Mouse (Mus musculus): Measurements from ENCODE around the gene Tnni1. TPM values are rescaled to one million over a fixed set of nuclear protein-coding genes. Genes with fewer than 3 reads are reported as not detected.

Gene Tnni1
- polyA plus RNA-seq, 1 experiment from 2014 or later = 1.3 TPM

GRCm38 (mm10) chr1:135757287-135757686, 21.9 kb upstream of the Tnni1 start:
- H3K4me1 ChIP-seq = no peaks in the 10 kb centered on the region
- no peak overlapping the region for H3K4me2 ChIP-seq (replicated peaks)
- no peak overlapping the region for H3K9ac ChIP-seq (replicated peaks)
- no peaks in the 10 kb centered on the region for H3K36me3 ChIP-seq
- WGBS = 80% methylated on average over 8 of the region's 8 CpGs
- H3K9me3 ChIP-seq = no peaks in the 10 kb centered on the region
- H3K4me3 ChIP-seq = no peak overlapping the region
- no peak overlapping the region for H3K27ac ChIP-seq (replicated peaks)
- H3K27me3 ChIP-seq = no peaks in the 10 kb centered on the region
- ATAC-seq (replicated peaks) = no peak

GRCm38 (mm10) chr1:135759685-135760084, 19.5 kb upstream of the Tnni1 start:
- Histone ChIP-seq H3K9me3 (no peaks in the 10 kb centered on the region), H3K27ac (replicated peaks) (no peak overlapping the region), H3K4me3 (no peak overlapping the region), H3K4me1 (no peaks in the 10 kb centered on the region), H3K4me2 (replicated peaks) (no peak overlapping the region), H3K36me3 (no peaks in the 10 kb centered on the region), H3K27me3 (0 out of 2 replicates have a peak, but pooled peaks cover 2% of the 10 kb centered on the region), H3K9ac (replicated peaks) (no peak overlapping the region)
- WGBS = 29% methylated on average over 4 of the region's 4 CpGs
- no peak for ATAC-seq (replicated peaks)

GRCm38 (mm10) chr1:135760216-135760615, 19.0 kb upstream of the Tnni1 start:
- Histone ChIP-seq H3K27me3 (0 out of 2 replicates have a peak, but pooled peaks cover 2% of the 10 kb centered on the region), H3K27ac (replicated peaks) (no peak overlapping the region), H3K9ac (replicated peaks) (no peak overlapping the region), H3K36me3 (no peaks in the 10 kb centered on the region), H3K4me1 (no peaks in the 10 kb centered on the region), H3K9me3 (no peaks in the 10 kb centered on the region), H3K4me2 (replicated peaks) (no peak overlapping the region), H3K4me3 (no peak overlapping the region)
- no peak for ATAC-seq (replicated peaks)
- 73% methylated on average over 8 of the region's 8 CpGs for WGBS

GRCm38 (mm10) chr1:135761728-135762127, 17.5 kb upstream of the Tnni1 start:
- Histone ChIP-seq H3K36me3 (no peaks in the 10 kb centered on the region), H3K27me3 (0 out of 2 replicates have a peak, but pooled peaks cover 2% of the 10 kb centered on the region), H3K4me3 (no peak overlapping the region), H3K9me3 (no peaks in the 10 kb centered on the region), H3K9ac (replicated peaks) (no peak overlapping the region), H3K27ac (replicated peaks) (no peak overlapping the region), H3K4me1 (peaks cover 13% of the 10 kb centered on the region), H3K4me2 (replicated peaks) (no peak overlapping the region)
- 89% methylated on average over 5 of the region's 5 CpGs for WGBS
- no peak for ATAC-seq (replicated peaks)

GRCm38 (mm10) chr1:135763503-135764205, 15.6 kb upstream of the Tnni1 start:
- Histone ChIP-seq H3K27ac (replicated peaks) (no peak overlapping the region), H3K9ac (replicated peaks) (no peak overlapping the region), H3K4me1 (peaks cover 18% of the 10 kb centered on the region), H3K36me3 (no peaks in the 10 kb centered on the region), H3K9me3 (no peaks in the 10 kb centered on the region), H3K4me2 (replicated peaks) (no peak overlapping the region), H3K27me3 (0 out of 2 replicates have a peak, but pooled peaks cover 2% of the 10 kb centered on the region), H3K4me3 (no peak overlapping the region)
- no peak for ATAC-seq (replicated peaks)
- WGBS = 84% methylated on average over 9 of the region's 9 CpGs

GRCm38 (mm10) chr1:135764206-135764528, 15.1 kb upstream of the Tnni1 start:
- Histone ChIP-seq H3K36me3 (no peaks in the 10 kb centered on the region), H3K27me3 (0 out of 2 replicates have a peak, but pooled peaks cover 2% of the 10 kb centered on the region), H3K27ac (replicated peaks) (no peak overlapping the region), H3K9me3 (no peaks in the 10 kb centered on the region), H3K9ac (replicated peaks) (no peak overlapping the region), H3K4me3 (no peak overlapping the region), H3K4me2 (replicated peaks) (no peak overlapping the region), H3K4me1 (peaks cover 18% of the 10 kb centered on the region)
- WGBS = 70% methylated on average over 2 of the region's 2 CpGs
- no peak for ATAC-seq (replicated peaks)

- Histone ChIP-seq H3K4me1 (peaks cover 20% of the 10 kb centered on the region), H3K4me3 (peak within 1 kb of the TSS; percentile 71), H3K9ac (replicated peaks) (peak within 1 kb of the TSS; percentile 70), H3K4me2 (replicated peaks) (peak within 1 kb of the TSS; percentile 99), H3K9me3 (no peaks in the 10 kb centered on the region), H3K36me3 (no peaks in the 10 kb centered on the region), H3K27me3 (0 out of 2 replicates have a peak, but pooled peaks cover 2% of the 10 kb centered on the region), H3K27ac (replicated peaks) (peak within 1 kb of the TSS; percentile 76)
- ATAC-seq (replicated peaks) = peak; percentile 86
- WGBS = under 1% methylated on average over 89 of the region's 90 CpGs
Observed at GRCm38 (mm10) chr1:135765645-135766591, 13.3 kb upstream of the Tnni1 start, which contains the start of gene Phlda3. Gene Phlda3, plus strand, starts transcription at chr1:135766119.

GRCm38 (mm10) chr1:135766592-135767306, 12.5 kb upstream of the Tnni1 start:
- H3K27ac ChIP-seq (replicated peaks) = peak overlapping the region; percentile 76
- WGBS = 30% methylated on average over 30 of the region's 30 CpGs
- H3K9me3 ChIP-seq = no peaks in the 10 kb centered on the region
- H3K9ac ChIP-seq (replicated peaks) = peak overlapping the region; percentile 70
- H3K27me3 ChIP-seq = 0 out of 2 replicates have a peak, but pooled peaks cover 2% of the 10 kb centered on the region
- ATAC-seq (replicated peaks) = no peak
- H3K36me3 ChIP-seq = no peaks in the 10 kb centered on the region
- H3K4me3 ChIP-seq = peak overlapping the region; percentile 71
- peak overlapping the region; percentile 99 for H3K4me2 ChIP-seq (replicated peaks)
- peaks cover 26% of the 10 kb centered on the region for H3K4me1 ChIP-seq

- Histone ChIP-seq H3K36me3 (no peaks in the 10 kb centered on the region), H3K9ac (replicated peaks) (no peak overlapping the region), H3K4me3 (peak overlapping the region; percentile 71), H3K9me3 (no peaks in the 10 kb centered on the region), H3K4me1 (peaks cover 26% of the 10 kb centered on the region), H3K27me3 (0 out of 2 replicates have a peak, but pooled peaks cover 2% of the 10 kb centered on the region), H3K27ac (replicated peaks) (no peak overlapping the region), H3K4me2 (replicated peaks) (peak overlapping the region; percentile 99)
- WGBS = 86% methylated on average over 4 of the region's 4 CpGs
- no peak for ATAC-seq (replicated peaks)
Observed at GRCm38 (mm10) chr1:135767324-135767890, 11.8 kb upstream of the Tnni1 start.

GRCm38 (mm10) chr1:135768400-135768799, 10.8 kb upstream of the Tnni1 start:
- Histone ChIP-seq H3K9me3 (no peaks in the 10 kb centered on the region), H3K9ac (replicated peaks) (no peak overlapping the region), H3K4me3 (no peak overlapping the region), H3K36me3 (no peaks in the 10 kb centered on the region), H3K27ac (replicated peaks) (no peak overlapping the region), H3K4me1 (peaks cover 26% of the 10 kb centered on the region), H3K4me2 (replicated peaks) (no peak overlapping the region), H3K27me3 (0 out of 2 replicates have a peak, but pooled peaks cover 2% of the 10 kb centered on the region)
- ATAC-seq (replicated peaks) = no peak
- 96% methylated on average over 2 of the region's 2 CpGs for WGBS

- no peak overlapping the region for H3K4me3 ChIP-seq
- no peaks in the 10 kb centered on the region for H3K36me3 ChIP-seq
- H3K9me3 ChIP-seq = no peaks in the 10 kb centered on the region
- H3K27ac ChIP-seq (replicated peaks) = no peak overlapping the region
- ATAC-seq (replicated peaks) = no peak
- H3K4me2 ChIP-seq (replicated peaks) = no peak overlapping the region
- peaks cover 26% of the 10 kb centered on the region for H3K4me1 ChIP-seq
- no peak overlapping the region for H3K9ac ChIP-seq (replicated peaks)
- no peaks in the 10 kb centered on the region for H3K27me3 ChIP-seq
- 83% methylated on average over 7 of the region's 7 CpGs for WGBS
Observed at GRCm38 (mm10) chr1:135770237-135770636, 9.0 kb upstream of the Tnni1 start.
